Mouse (Mus musculus): ENCODE data around the gene Fbxo21. TPM values are rescaled to one million over a fixed set of nuclear protein-coding genes. Genes with fewer than 3 reads are reported as not detected.

Fbxo21 gene
- polyA plus RNA-seq, 1 experiment from 2014 or later, result 61.2 TPM

DNA sequence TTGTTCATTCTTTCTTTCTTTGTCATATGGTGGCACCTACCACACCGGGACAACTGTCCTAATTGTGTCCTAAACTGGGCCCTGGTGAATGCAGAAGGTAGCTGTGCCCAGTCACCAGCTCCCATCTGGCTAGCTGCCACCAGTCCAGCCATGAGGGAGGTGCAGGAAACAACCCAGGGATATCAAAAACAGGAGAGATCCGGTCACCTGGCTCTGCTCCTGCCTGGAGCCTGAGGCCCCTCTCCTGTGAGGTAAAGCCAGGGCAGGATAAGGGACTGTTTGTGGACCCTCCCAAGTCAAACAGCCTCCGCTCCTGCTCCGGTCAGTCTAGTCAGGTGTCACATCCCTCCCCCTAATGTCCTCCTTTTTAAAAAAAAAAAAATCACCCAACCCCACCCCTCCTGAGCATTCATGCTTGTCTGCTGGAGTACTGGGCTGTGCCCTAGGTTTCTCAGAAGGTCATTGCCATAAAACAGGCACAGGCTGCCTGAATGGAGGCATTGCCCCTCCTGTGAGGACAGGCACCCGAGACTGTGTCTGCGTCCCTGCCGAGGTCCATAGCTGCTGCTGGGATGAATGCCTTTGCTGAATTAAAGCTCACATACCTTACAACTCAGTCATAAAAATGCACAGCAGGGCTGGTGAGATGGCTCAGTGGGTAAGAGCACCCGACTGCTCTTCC lies 75.6 kb downstream of the Fbxo21 start:
- no peaks in the 10 kb centered on the region for H3K9me3 ChIP-seq
- H3K4me1 ChIP-seq, result no peaks in the 10 kb centered on the region
- no peak overlapping the region for H3K9ac ChIP-seq
- H3K27me3 ChIP-seq (replicated peaks), result no peaks in the 10 kb centered on the region
- H3K27ac ChIP-seq, result peak overlapping the region; percentile 54; the same call in 1 of the 2 replicates
- H3K4me3 ChIP-seq (replicated peaks), result no peak overlapping the region
- peak; percentile 90 for ATAC-seq (ENCODE audit: insufficient read depth, low FRiP score, low read depth)
- 61% methylated on average over 8 of the region's 8 CpGs for WGBS
- no peak overlapping the region for H3K4me2 ChIP-seq
- no peaks in the 10 kb centered on the region for H3K36me3 ChIP-seq

DNA sequence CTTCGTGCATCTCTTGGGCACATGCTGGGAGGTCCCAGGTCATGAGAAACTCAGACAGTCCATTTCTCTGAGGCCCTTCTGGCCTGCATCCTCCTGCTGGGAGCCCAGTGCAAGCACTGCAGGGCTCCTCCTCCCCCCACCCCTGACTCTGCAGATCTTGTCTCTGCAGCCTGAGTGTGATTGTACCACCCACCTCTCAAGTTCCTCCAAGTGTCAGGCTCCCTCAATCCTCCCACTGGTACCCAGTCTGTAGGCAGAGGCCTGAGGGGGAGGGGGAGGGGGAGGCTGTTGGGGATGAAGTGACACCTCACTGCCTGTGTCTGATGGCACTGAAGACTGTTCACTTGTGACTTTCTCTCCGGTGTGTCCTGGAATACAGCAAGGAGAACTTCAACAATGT lies 76.7 kb downstream of the Fbxo21 start:
- 92% methylated on average over 2 of the region's 2 CpGs for WGBS
- Histone ChIP-seq H3K9me3 (no peaks in the 10 kb centered on the region), H3K9ac (no peak overlapping the region), H3K36me3 (no peaks in the 10 kb centered on the region), H3K4me1 (0 out of 2 replicates have a peak, but pooled peaks cover 7% of the 10 kb centered on the region), H3K4me3 (replicated peaks) (no peak overlapping the region), H3K27me3 (replicated peaks) (no peaks in the 10 kb centered on the region), H3K4me2 (no peak overlapping the region), H3K27ac (no peak overlapping the region)
- no peak for ATAC-seq (ENCODE audit: insufficient read depth, low FRiP score, low read depth)

DNA sequence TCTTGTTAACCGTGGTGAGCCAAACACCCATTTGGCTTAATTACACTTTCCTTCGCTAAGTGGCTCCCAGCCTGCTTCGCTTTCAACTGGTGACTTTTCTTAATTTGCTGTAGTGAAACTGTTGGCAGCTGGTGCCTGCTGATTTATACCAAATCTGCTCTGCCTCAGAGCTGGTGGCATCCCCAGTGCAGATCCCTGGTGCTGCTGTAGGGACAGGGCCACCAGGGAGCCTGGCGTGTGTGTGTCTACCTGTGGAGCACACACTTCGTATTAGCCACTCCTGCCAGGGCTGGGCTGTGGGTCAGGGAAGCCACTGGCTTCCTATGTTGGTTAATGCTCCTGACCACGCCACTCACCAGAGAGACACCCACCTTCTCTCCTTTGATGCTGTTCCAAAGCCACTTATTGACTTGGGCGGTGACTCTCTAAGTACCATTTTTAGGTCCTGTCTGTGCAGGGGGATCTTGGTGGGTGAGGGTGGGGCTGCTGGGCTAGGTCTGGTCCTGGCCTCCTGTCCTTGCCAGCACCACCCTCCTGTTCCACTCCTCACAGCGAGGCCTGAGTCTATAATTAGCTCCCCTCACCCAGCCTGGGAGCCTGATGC lies 81.1 kb downstream of the Fbxo21 start:
- WGBS, result 49% methylated on average over 8 of the region's 8 CpGs
- H3K4me1 ChIP-seq, result 0 out of 2 replicates have a peak, but pooled peaks cover 7% of the 10 kb centered on the region

DNA sequence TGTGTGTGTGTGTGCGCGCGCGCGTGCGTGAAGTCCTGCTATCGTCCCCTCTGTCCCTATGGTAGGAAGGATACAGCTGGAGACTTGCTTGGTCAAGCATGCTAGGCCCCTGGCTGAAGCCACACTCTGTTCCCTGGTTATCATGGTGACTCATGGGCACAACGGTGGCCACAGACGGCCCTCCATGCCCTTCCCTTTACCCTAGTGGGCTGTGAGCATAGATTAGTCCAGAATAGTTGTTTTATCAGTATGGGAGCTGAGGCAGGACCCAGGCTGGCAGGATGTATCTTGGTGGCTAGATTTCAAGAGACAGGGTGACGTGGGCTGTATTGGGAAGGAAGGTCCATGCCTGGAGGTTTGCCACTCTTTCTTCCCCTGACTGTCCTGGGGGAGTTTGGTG lies 82.3 kb downstream of the Fbxo21 start:
- Histone ChIP-seq H3K27me3 (replicated peaks) (no peaks in the 10 kb centered on the region), H3K9ac (no peak overlapping the region), H3K4me2 (no peak overlapping the region), H3K36me3 (no peaks in the 10 kb centered on the region), H3K4me1 (0 out of 2 replicates have a peak, but pooled peaks cover 7% of the 10 kb centered on the region), H3K27ac (no peak overlapping the region), H3K4me3 (replicated peaks) (no peak overlapping the region), H3K9me3 (no peaks in the 10 kb centered on the region)
- WGBS, result 76% methylated on average over 10 of the region's 10 CpGs
- no peak for ATAC-seq (ENCODE audit: insufficient read depth, low FRiP score, low read depth)

More for the DNA sequence above, 81.1 kb downstream of the Fbxo21 start:
- Histone ChIP-seq H3K9me3 (no peaks in the 10 kb centered on the region), H3K27ac (no peak overlapping the region), H3K9ac (no peak overlapping the region), H3K4me2 (no peak overlapping the region), H3K27me3 (replicated peaks) (no peaks in the 10 kb centered on the region), H3K36me3 (no peaks in the 10 kb centered on the region), H3K4me3 (replicated peaks) (no peak overlapping the region)
- no peak for ATAC-seq (ENCODE audit: insufficient read depth, low FRiP score, low read depth)

DNA sequence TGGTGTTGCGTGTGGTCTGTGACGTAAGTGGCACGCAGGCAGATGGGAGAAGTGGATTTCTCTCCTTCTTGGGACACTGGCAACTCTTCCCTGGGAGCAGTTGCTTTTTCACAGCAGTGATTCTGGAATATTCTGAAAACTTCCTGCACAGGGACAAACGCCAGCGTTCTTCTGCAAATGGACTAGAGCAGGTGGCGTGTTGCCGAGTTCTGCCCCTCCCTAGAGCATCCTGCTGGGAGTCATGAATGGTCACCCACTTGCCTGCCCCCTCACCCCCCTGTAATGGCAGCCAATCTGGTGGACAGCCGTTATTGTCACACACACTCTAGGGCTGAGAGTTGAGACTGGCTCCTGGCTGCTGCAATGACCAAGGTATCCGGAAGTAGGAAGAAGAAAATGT lies 83.1 kb downstream of the Fbxo21 start:
- WGBS, result 84% methylated on average over 9 of the region's 9 CpGs
- Histone ChIP-seq H3K27me3 (replicated peaks) (no peaks in the 10 kb centered on the region), H3K4me2 (no peak overlapping the region), H3K9ac (no peak overlapping the region), H3K36me3 (no peaks in the 10 kb centered on the region), H3K4me1 (0 out of 2 replicates have a peak, but pooled peaks cover 10% of the 10 kb centered on the region), H3K27ac (no peak overlapping the region), H3K9me3 (no peaks in the 10 kb centered on the region), H3K4me3 (replicated peaks) (no peak overlapping the region)
- ATAC-seq (ENCODE audit: insufficient read depth, low FRiP score, low read depth), result no peak

Other genes with a start within 250 kb of the Fbxo21 start
- gene Nos1, start 195.7 kb upstream of the Fbxo21 start, polyA plus RNA-seq (2015; fragmentation: Nextera tagmentation; extraction: Ambion mirVana), result 1.4 and 1.7 TPM in 2 replicates
- 16.0 and 17.7 TPM in 2 replicates for gene Tesc, start 51.0 kb downstream of the Fbxo21 start, polyA plus RNA-seq (2015; fragmentation: Nextera tagmentation; extraction: Ambion mirVana)
- gene Fbxw8, start 178.7 kb downstream of the Fbxo21 start, polyA plus RNA-seq (2015; fragmentation: Nextera tagmentation; extraction: Ambion mirVana), result 23.6 and 24.0 TPM in 2 replicates
- 0.48 and 0.68 TPM in 2 replicates for gene Hrk, start 187.9 kb downstream of the Fbxo21 start, polyA plus RNA-seq (2015; fragmentation: Nextera tagmentation; extraction: Ambion mirVana)

All from stomach, embryonic 15.5 days (tissue).